ENCODE assay signal across 10 mouse cellular contexts in the genomic region with DNA sequence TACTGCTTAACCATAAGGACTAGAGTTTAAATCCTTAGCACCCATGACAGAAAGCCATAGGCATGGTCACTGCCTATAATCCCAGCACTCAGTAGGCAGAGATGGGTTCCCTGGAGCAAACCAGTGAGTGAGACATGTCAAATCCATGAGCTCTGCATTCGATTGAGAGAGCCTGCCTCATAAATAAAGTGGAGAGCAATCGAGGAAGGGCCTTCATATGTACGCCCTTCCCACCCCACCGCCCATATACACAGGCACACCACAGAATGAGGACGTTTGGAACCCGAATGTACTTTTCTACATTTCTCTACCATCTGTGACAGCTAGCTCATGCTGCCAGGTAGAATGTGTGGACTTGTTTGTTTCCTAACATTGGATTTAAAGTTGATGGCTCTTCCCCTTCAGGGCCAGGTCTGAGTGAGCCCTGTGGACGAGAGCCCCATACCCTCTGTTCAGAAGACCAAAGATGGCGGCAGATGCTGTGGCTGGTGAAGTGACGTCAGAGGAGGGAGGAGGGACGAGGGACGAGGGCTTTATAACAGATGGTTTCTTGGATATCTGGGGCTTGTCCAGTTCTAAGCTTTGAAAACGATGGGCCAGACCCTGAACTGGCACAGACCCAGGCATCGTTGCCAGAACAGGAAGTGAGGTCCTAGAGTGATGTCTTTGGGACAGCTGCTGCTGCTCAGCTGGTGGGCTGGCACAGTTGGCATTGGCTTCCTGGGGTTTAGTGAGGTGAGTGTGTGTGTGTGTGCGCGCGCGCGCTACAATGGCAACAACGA. TPM values are rescaled to one million over a fixed set of nuclear protein-coding genes. Genes with fewer than 3 reads are reported as not detected.
DNase-seq lines count a peak whose midpoint lies in the region; ATAC-seq lines count a peak whose summit lies in the region.
"Had no signal": no experiment of that assay in that cellular context is flagged by ENCODE, and none has a peak within 500 bp of the region (broad histone marks: within the 10 kb centered on the region; RNA-seq: fewer than 3 reads in every experiment).

No protein-coding gene starts in this region.

- ATAC-seq in hindbrain, embryonic 15.5 days (ENCODE audit: low FRiP score, low read depth): peak; percentile 77
- no peak for ATAC-seq in hindbrain, embryonic 11.5 days (ENCODE audit: low FRiP score)

- H3K36me3 ChIP-seq in hindbrain, embryonic 15.5 days: no peaks in the 10 kb centered on the region
- no peaks in the 10 kb centered on the region for H3K36me3 ChIP-seq in hindbrain, embryonic 11.5 days (ENCODE audit: control insufficient read depth, insufficient read depth, low read length)

- H3K4me1 ChIP-seq in hindbrain, embryonic 15.5 days (replicated peaks): peaks cover 62% of the 10 kb centered on the region
- H3K4me1 ChIP-seq in hindbrain, embryonic 11.5 days (replicated peaks; ENCODE audit: control insufficient read depth, insufficient read depth, low read length): no peaks in the 10 kb centered on the region

- WGBS in hindbrain, embryonic 15.5 days: 65% methylated on average over 19 of the region's 19 CpGs
- 92% methylated on average over 19 of the region's 19 CpGs for WGBS in hindbrain, embryonic 11.5 days

- no peak for DNase-seq in hindbrain, embryonic 11.5 days (ENCODE audit: low spot score)
- peak; percentile 55 for DNase-seq in R1 (ENCODE audit: low read depth, low spot score)
- peak; percentile 88 for DNase-seq in cerebellum, adult 8-10 months
- peak; percentile 58 for DNase-seq in lung, postnatal 10 days
- DNase-seq in urinary bladder, adult 18-20 months (ENCODE audit: low spot score in 2 of 2): no peak
- DNase-seq in yolk sac, embryonic 10.5 days (ENCODE audit: low spot score): no peak
- DNase-seq in ovary, postnatal 36 days (ENCODE audit: low spot score): no peak
- DNase-seq: embryo, embryonic 11 days; thymus, postnatal 25 days had no signal

- H3K4me3 ChIP-seq in hindbrain, embryonic 15.5 days: no peak overlapping the region
- H3K4me3 ChIP-seq in hindbrain, embryonic 11.5 days (ENCODE audit: low read depth, low read length): no peak overlapping the region

- no peak overlapping the region; the same call in 1 of the 2 replicates for H3K4me2 ChIP-seq in hindbrain, embryonic 15.5 days
- H3K4me2 ChIP-seq in hindbrain, embryonic 11.5 days (replicated peaks; ENCODE audit: low read depth, low read length): no peak overlapping the region

- H3K27me3 ChIP-seq in hindbrain, embryonic 15.5 days: no peaks in the 10 kb centered on the region
- no peaks in the 10 kb centered on the region for H3K27me3 ChIP-seq in hindbrain, embryonic 11.5 days (ENCODE audit: control insufficient read depth, insufficient read depth, low read length)

- H3K9ac ChIP-seq in hindbrain, embryonic 15.5 days: no peak overlapping the region
- no peak overlapping the region for H3K9ac ChIP-seq in hindbrain, embryonic 11.5 days (ENCODE audit: low read depth, low read length)

- H3K27ac ChIP-seq in hindbrain, embryonic 15.5 days (replicated peaks): peak overlapping the region; percentile 52
- no peak overlapping the region for H3K27ac ChIP-seq in hindbrain, embryonic 11.5 days (ENCODE audit: low read depth, low read length)

- H3K9me3 ChIP-seq in hindbrain, embryonic 15.5 days: no peaks in the 10 kb centered on the region
- H3K9me3 ChIP-seq in hindbrain, embryonic 11.5 days (ENCODE audit: control insufficient read depth, low read length): no peaks in the 10 kb centered on the region; the same call in 1 of the 2 replicates

RNA-seq across cellular contexts. Expression of a gene that starts 42.1 kb away (rescaled TPM):
- 92.7 and 104 TPM in 2 replicates for polyA plus RNA-seq in hindbrain, embryonic 15.5 days (2015; fragmentation: Nextera tagmentation; extraction: Ambion mirVana)
- polyA plus RNA-seq in hindbrain, embryonic 11.5 days (2014; fragmentation: Nextera tagmentation; extraction: Ambion mirVana): 51.0 and 64.9 TPM in 2 replicates

Comparison
In these comparisons a context has a peak if more than half of its experiments do, and no peak if none do; other contexts are left out.
1. DNase-seq: peak in R1 (single experiment), cerebellum, adult 8-10 months (single experiment) and lung, postnatal 10 days (single experiment); none in hindbrain, embryonic 11.5 days (single experiment), urinary bladder, adult 18-20 months (0 of 2), yolk sac, embryonic 10.5 days (single experiment) and ovary, postnatal 36 days (single experiment).